Mouse (Mus musculus) ES-E14 (cell line): Measurements from ENCODE around the gene Mrgpra2b. TPM values are rescaled to one million over a fixed set of nuclear protein-coding genes. Genes with fewer than 3 reads are reported as not detected.
"Not testable (repeated sequence)": the region's sequence is repeated elsewhere in the genome, so short reads cannot be mapped to it uniquely, and the experiment has no call there.

ENCODE experiments used
- DNase-seq: peaks from one replicate; pipeline ENCODE4 v3.0.0-alpha.2; 2013; ENCODE audit warnings: low read depth, low spot score
- H3K27ac ChIP-seq: 2 replicates; pipeline ENCODE4 v1.5.1; 2012; ENCODE audit warnings: low read depth, mild to moderate bottlenecking, low read length, moderate library complexity, mixed read lengths; ENCODE audit not compliant: poor library complexity, insufficient read depth, severe bottlenecking
- H3K36me3 ChIP-seq: 2 replicates; pipeline ENCODE4 v1.6.1; 2012; ENCODE audit warnings: mild to moderate bottlenecking, low read length, moderate library complexity, mixed read lengths; ENCODE audit not compliant: control insufficient read depth, poor library complexity, insufficient read depth, severe bottlenecking
- H3K4me1 ChIP-seq, 2 experiments: fragments of 150-350 bp in 1 of 2; sonication (generic) in 1 of 2; 2 replicates each; pipeline ENCODE4 v1.6.1; 2012; ENCODE audit warnings: low read length in 2 of 2, mild to moderate bottlenecking in 1 of 2, mixed read lengths in 1 of 2; ENCODE audit not compliant: control insufficient read depth in 2 of 2, insufficient read depth in 2 of 2, poor library complexity in 1 of 2
- H3K4me3 ChIP-seq, 2 experiments: fragments of 150-350 bp in 1 of 2; sonication (generic) in 1 of 2; 2 replicates each; pipeline ENCODE4 v1.5.1; 2012; ENCODE audit warnings: low read length in 2 of 2, low read depth in 1 of 2, mild to moderate bottlenecking in 1 of 2, mixed read lengths in 1 of 2; ENCODE audit not compliant: insufficient read depth in 1 of 2, poor library complexity in 1 of 2, severe bottlenecking in 1 of 2
- H3K9ac ChIP-seq: 2 replicates; pipeline ENCODE4 v1.6.1; 2012; ENCODE audit warnings: low read depth, mild to moderate bottlenecking, low read length, mixed read lengths; ENCODE audit not compliant: poor library complexity, insufficient read depth, severe bottlenecking
- H3K9me3 ChIP-seq: fragments of 150-350 bp; sonication (generic); 2 replicates; pipeline ENCODE4 v1.6.1; 2012; ENCODE audit warnings: low read depth, mild to moderate bottlenecking, low read length; ENCODE audit not compliant: control insufficient read depth, insufficient read depth
- CHD2 ChIP-seq: IDR thresholded peaks from 2 replicates; pipeline ENCODE4 v1.6.1; 2014; ENCODE audit warnings: mild to moderate bottlenecking, low read depth, low read length, inconsistent platforms
- HCFC1 ChIP-seq: IDR thresholded peaks from 2 replicates; pipeline ENCODE4 v1.6.1; 2012; ENCODE audit warnings: low read length, inconsistent platforms, borderline replicate concordance; ENCODE audit not compliant: insufficient read depth
- MAFK ChIP-seq: IDR thresholded peaks from 2 replicates; pipeline ENCODE4 v1.6.1; 2014; ENCODE audit warnings: mild to moderate bottlenecking, low read depth, low read length, inconsistent platforms; ENCODE audit not compliant: insufficient read depth
- ZC3H11A ChIP-seq: IDR thresholded peaks from 2 replicates; pipeline ENCODE4 v1.6.1; 2012; ENCODE audit warnings: low read depth, mild to moderate bottlenecking, inconsistent platforms, low read length, borderline replicate concordance
- ZNF384 ChIP-seq: IDR thresholded peaks from 2 replicates; pipeline ENCODE4 v1.6.1; 2012; ENCODE audit warnings: low read depth, low read length, inconsistent platforms
- in situ Hi-C, 2 experiments: fragments of 600-800 bp; cut with MboI; formaldehyde crosslinking; loops; one replicate each; pipeline ENCODE4 v1.15.1; 2025; ENCODE audit warnings: low sequenced_read_pairs in 2 of 2, inconsistent platforms in 1 of 2; ENCODE audit not compliant: unreplicated experiment in 2 of 2
- total RNA-seq: library from RNA; depleted of rRNA; stranded (reverse); fragments of 300-350 nt; gene quantifications from 2 replicates; pipeline ENCODE4 v1.2.3, GENCODE M21; 2012; rRNA removed

Mrgpra2b gene
- total RNA-seq = not detected in 2 replicates

DNA sequence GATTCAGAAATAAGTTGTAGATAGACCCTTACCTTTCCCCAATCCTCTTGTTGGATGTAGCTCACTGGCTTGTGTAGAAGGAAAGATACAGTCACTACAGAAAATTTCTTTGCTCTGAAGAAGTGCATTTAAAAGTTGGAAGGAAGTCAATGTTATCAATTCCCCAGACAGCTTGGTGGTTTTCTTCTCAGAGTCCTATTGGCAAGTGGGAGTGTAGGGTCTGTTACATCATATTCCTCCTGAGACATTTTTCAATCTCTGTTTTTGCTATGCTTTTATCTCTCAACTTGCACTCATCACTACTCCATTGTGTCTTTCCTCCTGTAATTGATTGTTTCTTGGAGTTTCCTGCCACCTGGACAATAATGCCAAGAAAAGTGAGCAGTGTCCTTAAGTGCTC, at the start of gene Mrgpra2b:
Gene Mrgpra2b (minus strand): TSS at position 101 of the 400 bp plus-strand sequence.
- DNase-seq = no peak
- H3K4me3 ChIP-seq = no peak within 1 kb of the TSS
- H3K4me1 ChIP-seq = no peaks in the 10 kb centered on the region
- TF ChIP-seq ZNF384 = no peak
- no peak for TF ChIP-seq ZC3H11A
- TF ChIP-seq CHD2 = no peak
- no peak for TF ChIP-seq HCFC1
- TF ChIP-seq MAFK = no peak
- H3K27ac ChIP-seq = no peak within 1 kb of the TSS
- in situ Hi-C loops = no loop called here
- no peaks in the 10 kb centered on the region for H3K36me3 ChIP-seq
- no peak within 1 kb of the TSS for H3K9ac ChIP-seq
- no peaks in the 10 kb centered on the region for H3K9me3 ChIP-seq

DNA sequence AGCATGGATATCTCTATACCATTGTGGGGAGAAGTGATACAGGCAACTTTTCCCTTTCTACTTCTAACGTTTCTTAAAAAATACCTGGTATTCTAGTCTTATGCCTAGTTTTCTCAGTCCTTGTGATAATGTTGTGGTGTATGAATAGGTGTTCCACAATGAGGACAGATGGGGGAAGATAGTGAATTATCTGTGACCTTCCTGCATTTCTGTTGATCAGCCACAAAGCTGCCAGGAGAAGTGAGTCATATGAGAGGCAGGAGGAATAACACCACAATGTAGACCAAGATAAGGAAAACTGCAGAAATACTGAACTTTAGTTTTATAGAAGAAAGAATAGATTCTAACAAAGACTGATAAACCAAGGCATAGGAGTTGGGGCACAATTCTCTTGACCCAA, 12.3 kb downstream of the Mrgpra2b start:
- Histone ChIP-seq H3K9me3 (no peaks in the 10 kb centered on the region), H3K4me1 (no peaks in the 10 kb centered on the region), H3K9ac (no peak overlapping the region), H3K4me3 (no peak overlapping the region), H3K36me3 (no peaks in the 10 kb centered on the region), H3K27ac (no peak overlapping the region)
- in situ Hi-C loops = no loop called here
- DNase-seq = no peak
- TF ChIP-seq ZNF384 = no peak
- TF ChIP-seq CHD2 = no peak
- TF ChIP-seq MAFK = no peak
- TF ChIP-seq ZC3H11A = no peak

DNA sequence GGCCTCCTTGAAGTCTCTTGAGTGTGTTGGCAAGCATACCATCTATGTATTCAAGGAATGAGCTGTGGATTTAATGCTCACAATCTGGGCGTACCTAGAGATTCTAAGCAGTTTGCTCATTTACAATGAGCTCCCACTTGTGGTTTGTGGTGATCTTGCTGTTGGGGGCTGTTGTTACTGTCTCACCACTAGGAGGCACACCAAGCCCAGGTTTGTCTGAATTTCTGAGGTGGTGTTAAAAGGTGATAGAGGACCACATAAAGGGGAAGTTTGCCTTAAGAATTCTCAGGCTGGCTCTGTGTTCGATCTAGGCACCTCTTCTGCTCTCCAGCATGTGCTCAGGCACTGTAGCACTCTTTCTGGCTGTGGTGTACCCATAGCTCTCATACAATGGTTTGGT, 13.6 kb downstream of the Mrgpra2b start:
- no peaks in the 10 kb centered on the region for H3K4me1 ChIP-seq
- H3K9ac ChIP-seq = no peak overlapping the region
- H3K27ac ChIP-seq = no peak overlapping the region
- no peaks in the 10 kb centered on the region for H3K36me3 ChIP-seq
- no peak for DNase-seq
- in situ Hi-C loops = no loop called here
- no peak overlapping the region for H3K4me3 ChIP-seq
- no peak for TF ChIP-seq MAFK
- TF ChIP-seq HCFC1 = no peak
- no peak for TF ChIP-seq CHD2
- no peak for TF ChIP-seq ZC3H11A
- TF ChIP-seq ZNF384 = no peak
- no peaks in the 10 kb centered on the region for H3K9me3 ChIP-seq

DNA sequence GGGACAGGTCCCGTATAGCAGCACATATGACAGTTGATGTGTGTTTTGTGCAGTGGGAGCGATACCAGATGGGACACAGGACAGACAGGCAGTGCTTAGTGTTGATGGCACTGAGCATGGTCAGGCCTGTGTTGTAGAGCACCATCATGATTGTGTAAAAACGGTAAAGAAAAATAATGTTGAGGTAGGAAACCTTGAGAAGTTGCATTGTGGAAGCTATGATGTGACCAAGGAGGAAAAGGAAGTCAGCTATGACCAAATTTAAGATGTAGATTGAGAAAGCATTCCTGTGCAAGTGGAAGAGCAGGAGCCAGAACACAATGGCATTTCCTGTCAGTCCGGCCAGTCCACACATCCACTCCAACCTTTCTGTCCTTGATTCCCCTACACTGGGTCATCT, 25.7 kb downstream of the Mrgpra2b start:
- no peaks in the 10 kb centered on the region for H3K36me3 ChIP-seq
- DNase-seq = no peak
- no peak overlapping the region for H3K9ac ChIP-seq
- no peaks in the 10 kb centered on the region for H3K4me1 ChIP-seq
- H3K9me3 ChIP-seq = no peaks in the 10 kb centered on the region
- TF ChIP-seq ZC3H11A (no peak), HCFC1 (no peak), CHD2 (no peak), MAFK (no peak), ZNF384 (no peak)
- H3K27ac ChIP-seq = no peak overlapping the region
- H3K4me3 ChIP-seq = no peak overlapping the region
- in situ Hi-C loops = no loop called here

DNA sequence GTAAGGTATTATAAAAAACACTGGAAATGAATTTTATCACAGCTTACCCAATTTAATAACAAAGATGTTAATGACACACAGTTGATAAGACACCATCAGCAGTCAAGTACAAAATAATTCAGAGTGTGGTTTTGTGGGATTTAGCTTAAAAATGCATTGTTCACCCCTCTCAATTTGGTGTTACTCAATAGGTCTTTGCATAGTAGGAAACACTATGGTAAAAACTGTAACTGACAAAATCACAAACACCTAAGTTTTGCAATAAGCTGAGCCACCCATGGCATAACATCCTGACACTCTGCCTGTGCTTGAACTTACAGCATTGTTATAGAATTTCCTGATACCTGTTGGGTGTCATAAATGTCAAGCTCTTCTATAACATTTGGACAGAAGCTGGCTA, 37.4 kb downstream of the Mrgpra2b start:
- H3K9me3 ChIP-seq, H3K27ac ChIP-seq, H3K36me3 ChIP-seq, H3K4me3 ChIP-seq, H3K9ac ChIP-seq, H3K4me1 ChIP-seq, in situ Hi-C loops, DNase-seq: not testable (repeated sequence)

DNA sequence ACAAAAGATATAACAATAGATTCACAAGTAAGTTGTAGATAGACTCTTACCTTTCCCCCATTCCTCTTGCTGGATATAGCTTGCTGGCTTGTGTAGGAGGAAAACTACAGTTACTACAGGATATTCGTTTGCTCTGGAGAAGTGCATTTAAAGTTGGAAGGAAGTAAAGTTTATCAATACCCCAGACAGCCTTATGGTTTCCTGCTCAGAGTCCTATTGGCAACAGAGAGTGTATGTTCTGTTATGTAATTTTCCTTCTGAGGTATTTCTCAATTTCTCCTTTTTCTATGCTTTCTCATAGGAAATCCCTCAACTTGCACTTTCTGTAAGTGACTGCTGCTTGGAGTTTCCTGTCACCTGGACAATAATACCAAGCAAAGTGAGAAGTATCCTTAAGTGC, 39.2 kb downstream of the Mrgpra2b start:
- not testable (repeated sequence) for DNase-seq

DNA sequence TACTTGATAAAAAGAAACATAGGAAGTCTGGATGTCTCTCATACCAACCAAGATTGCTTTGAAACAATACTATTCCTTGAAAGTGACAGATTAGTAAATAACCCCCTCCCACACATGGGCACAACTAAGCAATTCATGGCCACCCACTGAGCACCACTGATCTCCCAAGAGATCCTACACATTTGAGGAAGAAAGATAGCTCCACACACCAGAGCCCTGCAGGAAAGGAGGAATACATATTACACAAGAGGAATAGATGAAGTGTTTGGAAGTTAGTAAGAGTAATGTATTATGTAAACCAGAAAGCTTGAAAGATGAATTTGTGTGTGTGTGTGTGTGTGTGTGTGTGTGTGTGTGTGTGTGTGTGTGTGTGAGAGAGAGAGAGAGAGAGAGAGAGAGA, 45.5 kb downstream of the Mrgpra2b start:
- H3K4me1 ChIP-seq, H3K4me3 ChIP-seq, DNase-seq, H3K9me3 ChIP-seq, H3K27ac ChIP-seq, in situ Hi-C loops, H3K9ac ChIP-seq, H3K36me3 ChIP-seq: not testable (repeated sequence)

More for the DNA sequence above, 39.2 kb downstream of the Mrgpra2b start:
- H3K36me3 ChIP-seq, H3K9me3 ChIP-seq, in situ Hi-C loops, H3K27ac ChIP-seq, H3K4me1 ChIP-seq, H3K9ac ChIP-seq, H3K4me3 ChIP-seq: not testable (repeated sequence)
